In the genomic region with DNA sequence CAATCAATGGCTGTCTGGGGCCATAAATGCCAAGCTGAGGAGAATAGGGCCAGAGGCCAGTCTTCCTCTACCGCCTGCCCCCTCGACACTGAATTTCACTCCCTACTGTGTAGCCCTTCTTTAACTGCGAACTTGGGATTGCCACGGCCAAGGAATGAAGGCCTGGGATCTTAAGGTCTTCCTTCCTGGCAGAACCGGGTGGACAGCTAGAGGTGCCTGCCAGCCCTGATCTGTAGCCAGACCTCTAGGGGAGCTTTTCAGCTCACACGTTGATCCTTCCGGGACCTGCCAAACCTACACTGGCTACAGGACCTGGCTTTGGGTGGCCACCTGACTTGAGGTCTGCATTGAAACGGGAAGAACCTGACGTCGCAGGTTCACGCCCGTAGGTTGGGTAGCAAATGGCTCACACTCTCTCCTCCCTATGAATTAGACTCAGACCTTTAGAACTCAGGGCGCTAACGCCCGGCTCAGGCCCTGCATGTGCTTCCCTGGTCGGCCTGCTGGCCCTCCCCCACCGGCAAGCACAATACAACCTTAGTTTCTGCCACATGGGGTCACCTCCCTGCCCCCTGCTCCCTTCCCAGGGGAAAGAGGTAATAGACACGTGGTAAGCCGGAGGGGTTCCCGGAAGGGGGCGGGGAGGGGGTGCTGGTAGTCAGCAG, we compare ENCODE assay signal across 10 mouse cellular contexts. TPM values are rescaled to one million over a fixed set of nuclear protein-coding genes. Genes with fewer than 3 reads are reported as not detected.
DNase-seq lines count a peak whose midpoint lies in the region; ATAC-seq and TF ChIP-seq lines count a peak whose summit lies in the region.
"Had no signal": no experiment of that assay in that cellular context is flagged by ENCODE, and none has a peak within 500 bp of the region (broad histone marks: within the 10 kb centered on the region; RNA-seq: fewer than 3 reads in every experiment).

No protein-coding gene starts in this region.

- H3K27ac ChIP-seq in heart, postnatal 0 days (ENCODE audit: low read depth), result no peak overlapping the region
- peak overlapping the region; percentile 54 for H3K27ac ChIP-seq in embryonic facial prominence, embryonic 11.5 days (replicated peaks; ENCODE audit: low read depth, low read length)
- no peak overlapping the region for H3K27ac ChIP-seq in intestine, embryonic 15.5 days
- H3K27ac ChIP-seq in neural tube, embryonic 11.5 days (ENCODE audit: low read depth, low read length), result peak overlapping the region; percentile 65

- peaks cover 9% of the 10 kb centered on the region; the same call in 1 of the 2 replicates for H3K4me1 ChIP-seq in heart, postnatal 0 days (ENCODE audit: control insufficient read depth, insufficient read depth)
- peaks cover 17% of the 10 kb centered on the region for H3K4me1 ChIP-seq in embryonic facial prominence, embryonic 11.5 days (ENCODE audit: control insufficient read depth, insufficient read depth, low read length)
- H3K4me1 ChIP-seq in intestine, embryonic 15.5 days (replicated peaks), result peaks cover 21% of the 10 kb centered on the region
- peaks cover 36% of the 10 kb centered on the region for H3K4me1 ChIP-seq in neural tube, embryonic 11.5 days (ENCODE audit: control insufficient read depth, insufficient read depth, low read length)

- no peak overlapping the region; the same call in 1 of the 2 replicates for H3K4me2 ChIP-seq in heart, postnatal 0 days (ENCODE audit: low read depth, low read length)
- H3K4me2 ChIP-seq in embryonic facial prominence, embryonic 11.5 days (ENCODE audit: low read depth, low read length), result peak overlapping the region; percentile 62
- H3K4me2 ChIP-seq in intestine, embryonic 15.5 days (replicated peaks), result peak overlapping the region; percentile 49
- peak overlapping the region; percentile 70 for H3K4me2 ChIP-seq in neural tube, embryonic 11.5 days (ENCODE audit: low read depth)

- H3K27me3 ChIP-seq in heart, postnatal 0 days (ENCODE audit: control insufficient read depth, insufficient read depth, low read length), result peaks cover 55% of the 10 kb centered on the region
- no peaks in the 10 kb centered on the region for H3K27me3 ChIP-seq in embryonic facial prominence, embryonic 11.5 days (ENCODE audit: control insufficient read depth, insufficient read depth, low read length)
- H3K27me3 ChIP-seq in intestine, embryonic 15.5 days (replicated peaks), result peaks cover 42% of the 10 kb centered on the region
- H3K27me3 ChIP-seq in neural tube, embryonic 11.5 days (ENCODE audit: control insufficient read depth, insufficient read depth, low read length), result no peaks in the 10 kb centered on the region

- no peak for TF ChIP-seq EP300 in heart, postnatal 0 days (IDR thresholded peaks at IDR 0.05; ENCODE audit: low read depth)

- H3K9ac ChIP-seq in heart, postnatal 0 days (replicated peaks; ENCODE audit: low read depth, low read length), result no peak overlapping the region
- peak overlapping the region; percentile 42 for H3K9ac ChIP-seq in embryonic facial prominence, embryonic 11.5 days (replicated peaks; ENCODE audit: low read length)
- no peak overlapping the region for H3K9ac ChIP-seq in intestine, embryonic 15.5 days
- peak overlapping the region; percentile 39 for H3K9ac ChIP-seq in neural tube, embryonic 11.5 days (ENCODE audit: low read length)

- TF ChIP-seq CTCF in heart, postnatal 0 days (IDR thresholded peaks at IDR 0.05; ENCODE audit: low read depth), result no peak

- ATAC-seq in heart, postnatal 0 days (ENCODE audit: insufficient read depth, low read depth), result no peak
- no peak for ATAC-seq in embryonic facial prominence, embryonic 11.5 days (replicated peaks; ENCODE audit: insufficient number of reproducible peaks, low FRiP score, low TSS enrichment, low read depth)
- no peak for ATAC-seq in intestine, embryonic 15.5 days
- no peak for ATAC-seq in neural tube, embryonic 11.5 days (ENCODE audit: insufficient read depth, low FRiP score, low TSS enrichment)

- DNase-seq in heart, postnatal 0 days (ENCODE audit: low spot score), result no peak
- no peak for DNase-seq in heart, adult 11 months
- peak; percentile 70 for DNase-seq in embryonic facial prominence, embryonic 11.5 days (ENCODE audit: low spot score)
- peak; percentile 58 for DNase-seq in neural tube, embryonic 11.5 days (ENCODE audit: low spot score)
- DNase-seq in adrenal gland, postnatal 25 days, result no peak
- DNase-seq in thymus, adult 18-20 months, result no peak
- no peak for DNase-seq in cerebellum, adult 9-11 months

- 4% methylated on average over 21 of the region's 21 CpGs for WGBS in heart, postnatal 0 days
- WGBS in embryonic facial prominence, embryonic 11.5 days, result 1% methylated on average over 21 of the region's 21 CpGs
- 3% methylated on average over 21 of the region's 21 CpGs for WGBS in intestine, embryonic 15.5 days
- WGBS in neural tube, embryonic 11.5 days, result 1% methylated on average over 21 of the region's 21 CpGs

- H3K9me3 ChIP-seq in heart, postnatal 0 days (replicated peaks; ENCODE audit: control insufficient read depth, low read length), result no peaks in the 10 kb centered on the region
- H3K9me3 ChIP-seq in embryonic facial prominence, embryonic 11.5 days (replicated peaks; ENCODE audit: control insufficient read depth, low read length), result no peaks in the 10 kb centered on the region
- H3K9me3 ChIP-seq in intestine, embryonic 15.5 days, result no peaks in the 10 kb centered on the region
- H3K9me3 ChIP-seq in neural tube, embryonic 11.5 days (ENCODE audit: control insufficient read depth, low read length), result no peaks in the 10 kb centered on the region

- H3K4me3 ChIP-seq in heart, postnatal 0 days (ENCODE audit: low read depth, low read length), result peak overlapping the region; percentile 16
- H3K4me3 ChIP-seq in embryonic facial prominence, embryonic 11.5 days (ENCODE audit: low read depth, low read length), result peak overlapping the region; percentile 41
- no peak overlapping the region; the same call in 1 of the 2 replicates for H3K4me3 ChIP-seq in intestine, embryonic 15.5 days (replicated peaks)
- peak overlapping the region; percentile 43 for H3K4me3 ChIP-seq in neural tube, embryonic 11.5 days (ENCODE audit: low read depth, low read length)

- H3K36me3 ChIP-seq in heart, postnatal 0 days (replicated peaks; ENCODE audit: control insufficient read depth, insufficient read depth, low read length), result no peaks in the 10 kb centered on the region
- no peaks in the 10 kb centered on the region for H3K36me3 ChIP-seq in embryonic facial prominence, embryonic 11.5 days (replicated peaks; ENCODE audit: control insufficient read depth, insufficient read depth, low read depth, low read length)
- H3K36me3 ChIP-seq in intestine, embryonic 15.5 days, result no peaks in the 10 kb centered on the region
- H3K36me3 ChIP-seq in neural tube, embryonic 11.5 days (ENCODE audit: control insufficient read depth, insufficient read depth, low read length), result no peaks in the 10 kb centered on the region
- H3K36me3 ChIP-seq: G1E had no signal

RNA-seq across cellular contexts. Expression of gene Lin28a, which starts 1.3 kb away (rescaled TPM):
- total RNA-seq in heart, postnatal 0 days (2014; rRNA removed; ENCODE audit: low replicate concordance), result not detected in 2 replicates
- polyA plus RNA-seq in heart, postnatal 0 days (2015; fragmentation: Nextera tagmentation; extraction: Ambion mirVana), result 0.10 TPM in 1 of 2 replicates, not detected in the other
- polyA plus RNA-seq in embryonic facial prominence, embryonic 11.5 days (2014; fragmentation: Nextera tagmentation; extraction: Ambion mirVana), result 0.49 and 2.2 TPM in 2 replicates
- polyA plus RNA-seq in intestine, embryonic 15.5 days (2015; fragmentation: Nextera tagmentation; extraction: Ambion mirVana), result 0.05 and 0.10 TPM in 2 replicates
- polyA plus RNA-seq in neural tube, embryonic 11.5 days (2014; fragmentation: Nextera tagmentation; extraction: Ambion mirVana), result 3.2 and 3.4 TPM in 2 replicates
- not detected in 2 replicates for total RNA-seq in adrenal gland, postnatal 25 days (2021)
- polyA plus RNA-seq: G1E; large intestine, adult 2 months had no signal

RNA-seq across cellular contexts. Expression of gene Dhdds, which starts 16.6 kb away (rescaled TPM):
- 38.4 and 39.8 TPM in 2 replicates for total RNA-seq in heart, postnatal 0 days (2014; rRNA removed; ENCODE audit: low replicate concordance)
- polyA plus RNA-seq in heart, postnatal 0 days (2015; fragmentation: Nextera tagmentation; extraction: Ambion mirVana), result 25.8 and 28.5 TPM in 2 replicates
- 38.1 and 46.1 TPM in 2 replicates for polyA plus RNA-seq in embryonic facial prominence, embryonic 11.5 days (2014; fragmentation: Nextera tagmentation; extraction: Ambion mirVana)
- 40.3 and 41.9 TPM in 2 replicates for polyA plus RNA-seq in intestine, embryonic 15.5 days (2015; fragmentation: Nextera tagmentation; extraction: Ambion mirVana)
- polyA plus RNA-seq in neural tube, embryonic 11.5 days (2014; fragmentation: Nextera tagmentation; extraction: Ambion mirVana), result 40.6 and 42.1 TPM in 2 replicates
- total RNA-seq in adrenal gland, postnatal 25 days (2021), result 45.2 and 55.0 TPM in 2 replicates

RNA-seq across cellular contexts. Expression of gene Zfp683, which starts 36.3 kb away (rescaled TPM):
- total RNA-seq in heart, postnatal 0 days (2014; rRNA removed; ENCODE audit: low replicate concordance), result not detected in 2 replicates
- polyA plus RNA-seq in heart, postnatal 0 days (2015; fragmentation: Nextera tagmentation; extraction: Ambion mirVana), result not detected in 2 replicates
- not detected in 2 replicates for polyA plus RNA-seq in embryonic facial prominence, embryonic 11.5 days (2014; fragmentation: Nextera tagmentation; extraction: Ambion mirVana)
- not detected in 2 replicates for polyA plus RNA-seq in intestine, embryonic 15.5 days (2015; fragmentation: Nextera tagmentation; extraction: Ambion mirVana)
- polyA plus RNA-seq in neural tube, embryonic 11.5 days (2014; fragmentation: Nextera tagmentation; extraction: Ambion mirVana), result not detected in 2 replicates
- total RNA-seq in adrenal gland, postnatal 25 days (2021), result not detected in 2 replicates
- total RNA-seq: G1E had no signal
- polyA plus RNA-seq: G1E had no signal

RNA-seq across cellular contexts. Expression of gene Crybg2, which starts 43.3 kb away (rescaled TPM):
- total RNA-seq in heart, postnatal 0 days (2014; rRNA removed; ENCODE audit: low replicate concordance), result 0.08 and 6.6 TPM in 2 replicates
- 0.11 TPM in 1 of 2 replicates, not detected in the other for polyA plus RNA-seq in heart, postnatal 0 days (2015; fragmentation: Nextera tagmentation; extraction: Ambion mirVana)
- polyA plus RNA-seq in embryonic facial prominence, embryonic 11.5 days (2014; fragmentation: Nextera tagmentation; extraction: Ambion mirVana), result 1.8 and 3.6 TPM in 2 replicates
- polyA plus RNA-seq in intestine, embryonic 15.5 days (2015; fragmentation: Nextera tagmentation; extraction: Ambion mirVana), result 14.9 and 16.6 TPM in 2 replicates
- 0.53 and 0.99 TPM in 2 replicates for polyA plus RNA-seq in neural tube, embryonic 11.5 days (2014; fragmentation: Nextera tagmentation; extraction: Ambion mirVana)
- 0.15 TPM in 1 of 2 replicates, not detected in the other for total RNA-seq in adrenal gland, postnatal 25 days (2021)

RNA-seq across cellular contexts. Expression of gene Hmgn2, which starts 48.9 kb away (rescaled TPM):
- 197 and 271 TPM in 2 replicates for total RNA-seq in heart, postnatal 0 days (2014; rRNA removed; ENCODE audit: low replicate concordance)
- polyA plus RNA-seq in heart, postnatal 0 days (2015; fragmentation: Nextera tagmentation; extraction: Ambion mirVana), result 867 and 901 TPM in 2 replicates
- 3,707 and 3,970 TPM in 2 replicates for polyA plus RNA-seq in embryonic facial prominence, embryonic 11.5 days (2014; fragmentation: Nextera tagmentation; extraction: Ambion mirVana)
- polyA plus RNA-seq in intestine, embryonic 15.5 days (2015; fragmentation: Nextera tagmentation; extraction: Ambion mirVana), result 1,763 and 2,086 TPM in 2 replicates
- polyA plus RNA-seq in neural tube, embryonic 11.5 days (2014; fragmentation: Nextera tagmentation; extraction: Ambion mirVana), result 2,917 and 3,166 TPM in 2 replicates
- 391 and 425 TPM in 2 replicates for total RNA-seq in adrenal gland, postnatal 25 days (2021)

Comparison
In these comparisons a context has a peak if more than half of its experiments do, and no peak if none do; other contexts are left out.
1. DNase-seq: peak in embryonic facial prominence, embryonic 11.5 days (single experiment) and neural tube, embryonic 11.5 days (single experiment); none in heart, postnatal 0 days (single experiment), heart, adult 11 months (single experiment), adrenal gland, postnatal 25 days (single experiment), thymus, adult 18-20 months (0 of 2) and cerebellum, adult 9-11 months (single experiment).
2. H3K27ac ChIP-seq: peak in embryonic facial prominence, embryonic 11.5 days (single experiment) and neural tube, embryonic 11.5 days (single experiment); none in heart, postnatal 0 days (single experiment) and intestine, embryonic 15.5 days (single experiment).
3. H3K9ac ChIP-seq: peak in embryonic facial prominence, embryonic 11.5 days (single experiment) and neural tube, embryonic 11.5 days (single experiment); none in heart, postnatal 0 days (single experiment) and intestine, embryonic 15.5 days (single experiment).